Mouse (Mus musculus) left cerebral cortex, postnatal 4 days (tissue): ENCODE measurements at regions not wholly inside any gene's neighbourhood (a gene's known extent, or its start where the extent isn't known, plus 50 kb on each side); places are given as distances from the start of the nearest gene placed in this dataset.
A peak's percentile ranks its signal among the peaks of the same experiment; 100 is the strongest.

Experiments used
- DNase-seq: peaks from one replicate; pipeline ENCODE4 v3.0.0-alpha.2; 2022
- intact Hi-C: fragments of 180-260 bp; cut with DNase I; formaldehyde crosslinking; loops from one replicate; pipeline ENCODE4 v1.15.1; 2025

- no peak for DNase-seq
- intact Hi-C loops = no loop called here
Measured at GRCm38 (mm10) chr1:71955331-71955730, 256.8 kb downstream of the Mreg start.

DNA sequence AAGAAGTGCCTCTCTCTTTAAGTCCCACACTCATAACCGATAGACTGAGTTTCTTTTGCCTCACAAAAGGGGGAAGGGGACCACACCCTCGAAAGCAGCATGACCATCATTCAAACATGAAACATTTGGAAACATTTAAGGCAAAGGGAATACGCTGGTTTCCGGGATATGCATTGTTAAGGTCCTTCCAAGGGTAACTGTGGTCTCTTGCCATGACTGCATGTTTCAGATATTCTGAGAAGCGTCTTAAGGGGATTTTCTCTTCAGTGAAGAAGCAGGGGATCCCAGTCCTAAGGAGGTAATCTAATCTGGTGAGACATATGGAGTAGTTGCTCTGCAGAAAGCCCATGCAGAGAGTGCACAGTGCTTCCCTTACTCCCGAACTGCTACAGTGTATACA lies 258.8 kb downstream of the Mreg start:
- no peak for DNase-seq

GRCm38 (mm10) chr1:71949549-71949948 lies 262.6 kb downstream of the Mreg start:
- no peak for DNase-seq
- intact Hi-C loops = no loop called here

More for the DNA sequence above, 258.8 kb downstream of the Mreg start:
- intact Hi-C loops = no loop called here

GRCm38 (mm10) chr1:71948686-71949085 lies 263.4 kb downstream of the Mreg start:
- intact Hi-C loops = no loop called here
- no peak for DNase-seq

DNA sequence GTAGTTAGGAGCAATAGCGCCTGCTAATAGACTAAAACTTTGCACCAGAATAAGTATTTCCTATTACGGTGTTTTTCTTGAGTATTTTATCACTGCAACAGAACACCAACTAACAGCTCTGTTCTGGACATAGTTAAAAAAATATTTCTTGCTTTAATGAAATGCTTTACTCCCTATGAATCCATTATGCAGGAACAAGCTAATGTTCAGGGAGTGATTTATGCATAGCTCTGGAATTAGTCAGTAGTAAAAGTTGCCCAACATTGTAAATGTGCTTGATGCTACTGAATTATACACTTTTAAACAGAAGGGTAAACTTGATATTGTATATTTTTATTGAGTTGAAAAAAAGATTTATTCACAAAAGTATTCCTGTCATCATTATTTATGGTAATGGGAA lies 264.6 kb downstream of the Mreg start:
- no peak for DNase-seq

GRCm38 (mm10) chr1:71946911-71947310 lies 265.2 kb downstream of the Mreg start:
- intact Hi-C loops = no loop called here
- DNase-seq = no peak

More for the DNA sequence above, 264.6 kb downstream of the Mreg start:
- intact Hi-C loops = no loop called here

- intact Hi-C loops = no loop called here
- DNase-seq = peak; percentile 59
Measured at GRCm38 (mm10) chr1:71945070-71945469, 267.0 kb downstream of the Mreg start.

DNA sequence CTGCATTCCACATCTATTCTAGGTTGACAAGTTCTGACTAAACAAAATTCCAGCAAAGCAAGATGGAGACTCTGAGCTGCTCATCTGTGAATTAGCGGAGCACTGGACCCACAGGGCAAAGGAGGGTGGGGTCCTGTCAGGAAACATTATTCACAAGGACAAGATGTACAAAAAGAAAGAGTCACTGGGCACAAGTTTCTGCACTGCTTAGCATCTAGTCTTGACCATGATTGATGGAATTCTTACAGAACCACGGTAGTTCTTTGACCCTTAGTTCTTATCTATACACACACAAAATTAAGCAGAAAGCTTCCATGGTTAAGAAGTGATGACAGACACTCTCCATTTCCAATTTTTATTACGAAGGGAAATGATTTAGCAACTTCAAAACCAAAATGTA lies 267.6 kb downstream of the Mreg start:
- intact Hi-C loops = no loop called here
- no peak for DNase-seq

DNA sequence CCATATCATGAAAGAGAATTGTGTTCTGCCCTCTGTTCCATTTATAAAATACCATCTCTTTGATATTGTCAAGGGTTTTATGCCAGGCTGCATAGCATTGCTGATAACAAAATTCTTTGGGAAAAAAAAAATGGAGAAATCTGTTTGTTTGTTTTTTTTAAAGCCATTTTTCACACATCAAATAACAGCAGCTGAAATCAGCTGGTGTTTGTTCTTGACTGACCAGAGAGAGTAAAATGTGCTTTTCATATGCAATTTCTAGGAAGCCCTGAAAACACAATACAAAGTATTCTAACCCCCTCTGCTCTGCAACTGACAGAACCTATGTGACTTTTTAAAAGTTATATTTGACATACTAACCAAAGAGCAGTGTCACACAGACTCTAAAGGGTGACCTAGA lies 270.0 kb downstream of the Mreg start:
- intact Hi-C loops = no loop called here
- no peak for DNase-seq

DNA sequence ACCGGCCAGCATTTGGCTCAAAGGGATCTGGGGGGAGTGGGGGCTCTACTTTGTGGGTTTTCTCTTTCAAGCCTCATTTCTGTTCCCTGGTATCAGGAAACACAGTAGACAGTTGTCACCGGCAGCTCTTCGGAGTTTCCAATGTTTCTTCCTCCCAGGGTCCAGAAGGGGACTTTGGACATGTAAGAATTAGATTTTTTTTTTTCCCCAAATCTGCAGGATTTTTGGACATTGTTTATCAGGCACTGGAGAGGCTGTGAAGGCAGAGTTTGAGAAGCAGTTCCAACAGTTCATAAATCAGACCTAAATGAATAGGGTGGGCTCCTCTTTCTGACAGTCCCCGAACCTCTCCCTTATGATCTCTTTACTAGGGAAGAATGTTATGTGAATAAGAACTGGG lies 270.4 kb downstream of the Mreg start:
- DNase-seq = no peak
- intact Hi-C loops = no loop called here

DNA sequence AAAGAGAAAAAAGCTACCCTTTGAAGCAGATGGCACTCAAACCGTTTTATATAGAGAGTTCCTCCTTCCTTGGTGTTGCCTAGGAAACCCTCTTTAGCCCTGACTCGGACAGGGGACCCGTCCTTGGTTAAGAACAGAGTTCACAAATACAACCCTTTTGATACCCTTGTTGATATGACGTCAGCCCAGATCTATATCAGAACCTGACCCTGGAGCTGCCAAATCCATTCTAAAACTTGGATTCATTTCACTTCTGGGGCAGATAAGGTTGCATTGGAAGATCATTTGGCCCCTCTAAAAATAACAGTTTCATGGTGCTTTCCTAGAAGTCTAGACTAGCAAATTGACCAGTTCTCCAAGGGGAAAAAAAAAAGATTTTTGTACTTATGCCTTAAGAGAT lies 271.2 kb downstream of the Mreg start:
- no peak for DNase-seq

DNA sequence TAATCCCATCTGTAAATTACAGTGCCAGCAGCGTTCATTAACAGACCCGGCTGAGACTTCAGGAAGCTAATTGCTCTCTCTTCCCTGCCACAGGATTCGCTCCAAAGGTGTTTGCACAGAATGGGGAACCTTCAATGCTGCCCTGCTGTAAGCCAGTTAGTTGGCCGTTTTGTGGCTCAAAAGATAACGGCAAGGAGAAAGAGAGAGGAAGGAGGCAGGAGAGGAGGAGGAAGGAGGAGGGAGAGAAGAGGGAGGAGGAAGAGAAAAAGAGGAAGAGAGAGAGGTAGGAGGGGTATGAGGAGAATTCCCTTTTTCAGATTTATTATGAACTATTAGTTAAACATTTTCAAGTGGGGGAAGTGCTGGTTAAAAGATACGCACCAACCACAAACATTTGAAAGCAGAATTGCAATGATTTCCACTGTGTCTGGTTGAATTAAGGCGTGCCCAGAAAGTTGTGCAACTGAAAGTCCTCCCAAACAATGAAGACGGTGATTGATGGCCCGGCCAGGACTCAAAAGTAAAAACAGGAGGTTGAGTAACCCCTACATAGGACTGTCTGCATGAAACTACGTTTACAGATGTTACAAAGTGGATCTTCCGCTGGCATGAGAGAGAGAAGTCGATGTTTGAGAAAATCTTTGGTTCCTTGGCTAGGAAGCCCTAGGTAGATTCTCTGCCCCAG lies 273.6 kb downstream of the Mreg start:
- intact Hi-C loops = no loop called here
- no peak for DNase-seq

More for the DNA sequence above, 271.2 kb downstream of the Mreg start:
- intact Hi-C loops = no loop called here

DNA sequence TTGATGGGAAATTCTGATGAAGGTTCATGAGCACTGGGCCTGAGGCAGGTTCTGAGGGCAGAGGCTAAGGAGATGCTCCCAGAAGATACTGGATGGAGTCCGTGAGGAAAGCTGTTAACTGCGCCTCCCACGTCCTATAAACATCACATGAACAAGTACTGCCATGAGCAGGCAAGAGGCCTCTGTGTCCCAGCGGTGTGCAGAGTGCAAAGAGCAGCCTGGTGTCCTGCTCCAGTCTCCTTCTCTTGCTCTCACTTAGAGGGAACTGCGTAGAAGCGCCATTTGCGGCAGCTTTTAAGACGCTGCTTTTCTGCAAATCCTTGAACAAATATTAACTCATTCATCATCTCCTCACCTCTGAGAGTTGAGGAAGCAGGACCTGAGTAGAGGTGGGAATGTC lies 274.2 kb downstream of the Mreg start:
- intact Hi-C loops = no loop called here
- DNase-seq = no peak

GRCm38 (mm10) chr1:71937168-71937567 lies 274.9 kb downstream of the Mreg start:
- intact Hi-C loops = no loop called here
- no peak for DNase-seq

- no peak for DNase-seq
- intact Hi-C loops = no loop called here
Measured at GRCm38 (mm10) chr1:71936501-71937129, 275.5 kb downstream of the Mreg start.

- DNase-seq = no peak
- intact Hi-C loops = no loop called here
Measured at GRCm38 (mm10) chr1:71925501-71925900, 272.5 kb upstream of the Fn1 start.

DNA sequence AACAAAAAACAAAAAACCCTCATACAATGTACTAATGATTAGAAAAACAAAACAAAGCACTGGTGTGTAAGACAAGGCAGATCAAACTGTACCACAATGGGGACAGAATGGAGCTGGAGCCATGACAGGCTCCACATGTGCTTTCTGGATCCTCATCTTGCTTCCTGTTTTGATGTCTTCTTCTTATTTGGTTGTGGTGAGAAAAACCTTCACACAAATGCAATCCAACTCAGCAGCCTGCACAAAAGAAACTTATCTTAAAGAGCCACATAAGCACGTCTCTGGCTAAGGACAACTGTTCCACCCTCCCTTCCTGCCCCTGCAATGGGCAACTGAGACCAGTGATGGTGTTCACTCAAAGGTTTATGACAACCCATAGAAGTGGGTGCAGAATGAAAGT lies 271.9 kb upstream of the Fn1 start:
- intact Hi-C loops = no loop called here
- DNase-seq = no peak

DNA sequence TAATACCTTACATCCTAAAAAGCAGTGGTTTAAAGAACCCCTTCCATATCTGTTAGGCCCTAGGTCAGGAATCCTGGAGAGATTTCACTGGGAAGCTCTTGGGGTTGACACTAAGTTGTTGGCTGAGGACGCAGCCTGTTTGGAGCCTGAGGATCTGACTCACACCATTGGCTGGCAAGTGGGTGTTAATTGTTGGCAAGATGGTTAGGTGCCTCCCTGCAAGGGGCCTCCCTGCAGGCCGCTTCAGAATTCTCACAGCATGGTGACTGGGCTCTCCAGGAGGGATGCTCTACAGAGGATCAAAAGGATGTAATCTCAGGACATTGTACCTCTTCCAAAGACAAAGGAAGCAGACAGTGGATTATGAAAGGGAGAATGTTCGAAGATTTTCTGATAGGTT lies 270.7 kb upstream of the Fn1 start:
- intact Hi-C loops = no loop called here
- DNase-seq = no peak

GRCm38 (mm10) chr1:71921456-71921855 lies 268.5 kb upstream of the Fn1 start:
- DNase-seq = no peak
- intact Hi-C loops = no loop called here

DNA sequence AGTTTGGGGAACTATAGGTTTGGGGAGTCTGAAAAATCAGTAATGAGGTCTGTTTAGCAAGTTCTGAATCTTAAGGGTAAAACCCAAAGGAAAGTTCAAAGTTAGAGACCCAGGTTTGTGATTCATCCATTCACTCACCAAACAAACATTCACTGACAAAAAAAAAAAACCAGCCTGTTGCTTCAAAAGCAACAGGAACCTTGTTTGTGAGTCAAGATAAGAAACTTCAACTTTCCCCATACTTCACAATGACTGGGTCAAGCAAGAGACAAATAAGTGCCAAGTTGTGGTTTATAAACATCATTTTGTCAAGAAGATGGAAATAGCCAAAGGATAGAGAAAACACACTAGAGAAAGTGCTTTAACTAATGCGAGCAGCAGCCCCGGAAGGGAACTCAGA lies 266.9 kb upstream of the Fn1 start:
- no peak for DNase-seq
- intact Hi-C loops = no loop called here

DNA sequence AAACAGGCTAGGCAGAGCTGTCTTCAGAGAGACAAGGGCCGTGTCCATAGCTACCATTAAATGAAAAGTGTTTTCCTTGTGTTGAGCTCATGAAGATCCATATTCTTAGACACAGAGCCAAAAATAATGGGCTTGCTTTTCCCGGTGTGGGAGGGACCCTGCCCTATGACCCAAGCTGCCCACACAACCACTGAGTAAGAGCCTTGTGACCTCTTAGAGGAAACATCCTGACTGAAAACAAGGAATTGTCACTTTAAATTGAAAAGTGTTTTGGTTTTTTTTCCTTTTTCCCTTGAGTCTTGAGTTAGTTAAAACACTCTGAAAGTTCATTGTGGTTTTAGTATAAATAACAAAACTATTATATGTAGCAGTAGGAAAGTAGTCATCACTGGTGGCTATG lies 264.0 kb upstream of the Fn1 start:
- intact Hi-C loops = no loop called here

DNA sequence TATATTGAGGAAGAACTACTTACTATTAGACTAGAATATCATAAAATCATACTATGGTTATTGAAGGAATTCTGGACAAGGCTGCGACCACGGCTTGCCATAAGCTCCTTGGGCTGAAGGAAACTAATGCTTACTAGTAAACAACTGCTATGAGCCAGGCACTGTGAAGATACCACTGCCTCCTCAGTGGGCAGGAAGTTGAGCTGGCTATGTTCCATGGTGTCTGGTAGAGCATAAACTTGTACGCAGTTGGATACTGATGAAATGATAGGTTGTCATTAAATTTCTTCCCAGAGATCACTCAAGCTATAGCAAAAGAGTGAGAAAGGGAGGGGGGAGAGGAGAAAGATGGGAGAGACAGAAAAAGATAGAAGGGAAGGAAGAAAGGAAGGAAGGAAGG lies 261.4 kb upstream of the Fn1 start:
- no peak for DNase-seq
- intact Hi-C loops = no loop called here

More for the DNA sequence above, 264.0 kb upstream of the Fn1 start:
- no peak for DNase-seq

DNA sequence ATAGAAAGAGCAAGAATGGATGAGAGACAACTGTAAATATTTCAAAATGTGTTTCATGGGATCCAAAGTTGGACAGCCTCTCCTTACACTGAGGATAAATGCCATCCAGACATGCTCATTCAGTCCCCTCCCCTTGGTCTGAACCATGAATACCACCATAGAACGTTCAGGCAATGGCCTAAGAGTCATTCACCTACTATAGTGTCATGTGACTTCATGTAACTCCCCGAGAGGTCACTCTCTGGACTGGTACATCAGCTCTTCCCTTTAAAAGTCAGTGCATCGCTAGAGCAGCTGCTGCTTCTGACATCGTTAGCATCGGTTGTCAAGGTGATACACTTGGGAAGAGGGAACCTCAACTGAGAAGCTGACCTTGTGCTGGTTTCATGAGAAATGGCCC lies 260.2 kb upstream of the Fn1 start:
- intact Hi-C loops = no loop called here
- DNase-seq = no peak
